Mouse (Mus musculus): ENCODE data around the gene Rcn3. TPM values are rescaled to one million over a fixed set of nuclear protein-coding genes. Genes with fewer than 3 reads are reported as not detected.

Rcn3 gene
- polyA plus RNA-seq, 1 experiment from 2014 or later, result 245 TPM

- DNase-seq (ENCODE audit: low spot score) (no peak), ATAC-seq (ENCODE audit: insufficient number of reproducible peaks, low FRiP score, low TSS enrichment, low read depth) (no peak)
- Histone ChIP-seq H3K36me3 (ENCODE audit: control insufficient read depth, insufficient read depth, low read length) (no peaks in the 10 kb centered on the region), H3K27ac (replicated peaks; ENCODE audit: low read depth, low read length) (no peak overlapping the region), H3K9ac (ENCODE audit: low read length) (no peak overlapping the region), H3K9me3 (ENCODE audit: control insufficient read depth, low read length) (no peaks in the 10 kb centered on the region), H3K4me3 (ENCODE audit: low read depth, low read length) (no peak overlapping the region), H3K4me1 (ENCODE audit: control insufficient read depth, insufficient read depth, low read length) (0 out of 2 replicates have a peak, but pooled peaks cover 4% of the 10 kb centered on the region), H3K4me2 (ENCODE audit: low read depth, severe bottlenecking) (no peak overlapping the region), H3K27me3 (ENCODE audit: control insufficient read depth, insufficient read depth, low read length) (no peaks in the 10 kb centered on the region; the same call in 1 of the 2 replicates)
- 5% methylated on average over 12 of the region's 12 CpGs for WGBS
Measured at GRCm38 (mm10) chr7:45134544-45135026, 42.6 kb upstream of the Rcn3 start.

- no peak overlapping the region for H3K4me3 ChIP-seq (ENCODE audit: low read depth, low read length)
- no peak overlapping the region for H3K9ac ChIP-seq (ENCODE audit: low read length)
- H3K27me3 ChIP-seq (ENCODE audit: control insufficient read depth, insufficient read depth, low read length), result no peaks in the 10 kb centered on the region; the same call in 1 of the 2 replicates
- DNase-seq (ENCODE audit: low spot score), result no peak
- WGBS, result 76% methylated on average over 8 of the region's 8 CpGs
- 0 out of 2 replicates have a peak, but pooled peaks cover 4% of the 10 kb centered on the region for H3K4me1 ChIP-seq (ENCODE audit: control insufficient read depth, insufficient read depth, low read length)
- ATAC-seq (ENCODE audit: insufficient number of reproducible peaks, low FRiP score, low TSS enrichment, low read depth), result no peak
- H3K9me3 ChIP-seq (ENCODE audit: control insufficient read depth, low read length), result no peaks in the 10 kb centered on the region
- H3K4me2 ChIP-seq (ENCODE audit: low read depth, severe bottlenecking), result no peak overlapping the region
- no peak overlapping the region for H3K27ac ChIP-seq (replicated peaks; ENCODE audit: low read depth, low read length)
- no peaks in the 10 kb centered on the region for H3K36me3 ChIP-seq (ENCODE audit: control insufficient read depth, insufficient read depth, low read length)
Measured at GRCm38 (mm10) chr7:45133446-45134159, 41.6 kb upstream of the Rcn3 start.

- WGBS, result 82% methylated on average over 11 of the region's 11 CpGs
- peaks cover 10% of the 10 kb centered on the region for H3K4me1 ChIP-seq (ENCODE audit: control insufficient read depth, insufficient read depth, low read length)
- H3K4me2 ChIP-seq (ENCODE audit: low read depth, severe bottlenecking), result no peak overlapping the region
- no peaks in the 10 kb centered on the region for H3K9me3 ChIP-seq (ENCODE audit: control insufficient read depth, low read length)
- DNase-seq (ENCODE audit: low spot score), result no peak
- no peak overlapping the region for H3K9ac ChIP-seq (ENCODE audit: low read length)
- no peak overlapping the region for H3K4me3 ChIP-seq (ENCODE audit: low read depth, low read length)
- no peak overlapping the region for H3K27ac ChIP-seq (replicated peaks; ENCODE audit: low read depth, low read length)
- H3K36me3 ChIP-seq (ENCODE audit: control insufficient read depth, insufficient read depth, low read length), result peaks cover 5% of the 10 kb centered on the region
- H3K27me3 ChIP-seq (ENCODE audit: control insufficient read depth, insufficient read depth, low read length), result no peaks in the 10 kb centered on the region
- ATAC-seq (ENCODE audit: insufficient number of reproducible peaks, low FRiP score, low TSS enrichment, low read depth), result no peak
Measured at GRCm38 (mm10) chr7:45131850-45132249, 39.8 kb upstream of the Rcn3 start.

GRCm38 (mm10) chr7:45129776-45130512, 37.9 kb upstream of the Rcn3 start:
- ATAC-seq (ENCODE audit: insufficient number of reproducible peaks, low FRiP score, low TSS enrichment, low read depth) (no peak), DNase-seq (ENCODE audit: low spot score) (no peak)
- peak overlapping the region; percentile 99; the same call in 1 of the 2 replicates for H3K4me3 ChIP-seq (ENCODE audit: low read depth, low read length)
- peak overlapping the region; percentile 90 for H3K27ac ChIP-seq (replicated peaks; ENCODE audit: low read depth, low read length)
- H3K4me1 ChIP-seq (ENCODE audit: control insufficient read depth, insufficient read depth, low read length), result peaks cover 27% of the 10 kb centered on the region
- H3K9me3 ChIP-seq (ENCODE audit: control insufficient read depth, low read length), result no peaks in the 10 kb centered on the region
- WGBS, result 57% methylated on average over 15 of the region's 15 CpGs
- peak overlapping the region; percentile 89 for H3K9ac ChIP-seq (ENCODE audit: low read length)
- no peaks in the 10 kb centered on the region for H3K27me3 ChIP-seq (ENCODE audit: control insufficient read depth, insufficient read depth, low read length)
- peak overlapping the region; percentile 63 for H3K4me2 ChIP-seq (ENCODE audit: low read depth, severe bottlenecking)
- peaks cover 23% of the 10 kb centered on the region for H3K36me3 ChIP-seq (ENCODE audit: control insufficient read depth, insufficient read depth, low read length)

- Histone ChIP-seq H3K27me3 (ENCODE audit: control insufficient read depth, insufficient read depth, low read length) (no peaks in the 10 kb centered on the region), H3K9ac (ENCODE audit: low read length) (peak overlapping the region; percentile 89), H3K4me3 (ENCODE audit: low read depth, low read length) (peak overlapping the region; percentile 99), H3K27ac (replicated peaks; ENCODE audit: low read depth, low read length) (peak overlapping the region; percentile 90), H3K36me3 (ENCODE audit: control insufficient read depth, insufficient read depth, low read length) (peaks cover 23% of the 10 kb centered on the region), H3K4me1 (ENCODE audit: control insufficient read depth, insufficient read depth, low read length) (peaks cover 27% of the 10 kb centered on the region), H3K9me3 (ENCODE audit: control insufficient read depth, low read length) (no peaks in the 10 kb centered on the region), H3K4me2 (ENCODE audit: low read depth, severe bottlenecking) (peak overlapping the region; percentile 63)
- DNase-seq (ENCODE audit: low spot score), result peak; percentile 80
- under 1% methylated on average over 17 of the region's 17 CpGs for WGBS
- no peak; the same call in 1 of the 2 replicates for ATAC-seq (ENCODE audit: insufficient number of reproducible peaks, low FRiP score, low TSS enrichment, low read depth)
Measured at GRCm38 (mm10) chr7:45129318-45129717, 37.3 kb upstream of the Rcn3 start.

- peaks cover 27% of the 10 kb centered on the region for H3K4me1 ChIP-seq (ENCODE audit: control insufficient read depth, insufficient read depth, low read length)
- peak; percentile 93 for ATAC-seq (ENCODE audit: insufficient number of reproducible peaks, low FRiP score, low TSS enrichment, low read depth)
- 0% methylated on average over 48 of the region's 48 CpGs for WGBS
Measured at GRCm38 (mm10) chr7:45128624-45129246, 36.7 kb upstream of the Rcn3 start, which contains the start of gene Rpl13a. Rpl13a (minus strand) TSS chr7:45128761.

GRCm38 (mm10) chr7:45127700-45128224, 35.7 kb upstream of the Rcn3 start:
- H3K27me3 ChIP-seq (ENCODE audit: control insufficient read depth, insufficient read depth, low read length), result no peaks in the 10 kb centered on the region
- ATAC-seq (ENCODE audit: insufficient number of reproducible peaks, low FRiP score, low TSS enrichment, low read depth) (no peak), DNase-seq (ENCODE audit: low spot score) (no peak)
- peaks cover 27% of the 10 kb centered on the region for H3K36me3 ChIP-seq (ENCODE audit: control insufficient read depth, insufficient read depth, low read length)
- H3K9me3 ChIP-seq (ENCODE audit: control insufficient read depth, low read length), result no peaks in the 10 kb centered on the region
- H3K4me2 ChIP-seq (ENCODE audit: low read depth, severe bottlenecking), result peak overlapping the region; percentile 91
- under 1% methylated on average over 6 of the region's 6 CpGs for WGBS
- peaks cover 32% of the 10 kb centered on the region for H3K4me1 ChIP-seq (ENCODE audit: control insufficient read depth, insufficient read depth, low read length)
- peak overlapping the region; percentile 91 for H3K27ac ChIP-seq (replicated peaks; ENCODE audit: low read depth, low read length)
- peak overlapping the region; percentile 99 for H3K4me3 ChIP-seq (ENCODE audit: low read depth, low read length)
- H3K9ac ChIP-seq (ENCODE audit: low read length), result peak overlapping the region; percentile 100

More at GRCm38 (mm10) chr7:45128624-45129246, 36.7 kb upstream of the Rcn3 start, which contains the start of gene Rpl13a:
- DNase-seq (ENCODE audit: low spot score), result peak; percentile 99
- Histone ChIP-seq H3K4me2 (ENCODE audit: low read depth, severe bottlenecking) (peak within 1 kb of the TSS; percentile 91), H3K27me3 (ENCODE audit: control insufficient read depth, insufficient read depth, low read length) (no peaks in the 10 kb centered on the region), H3K9me3 (ENCODE audit: control insufficient read depth, low read length) (no peaks in the 10 kb centered on the region), H3K4me3 (ENCODE audit: low read depth, low read length) (peak within 1 kb of the TSS; percentile 99), H3K36me3 (ENCODE audit: control insufficient read depth, insufficient read depth, low read length) (peaks cover 23% of the 10 kb centered on the region), H3K27ac (replicated peaks; ENCODE audit: low read depth, low read length) (peak within 1 kb of the TSS; percentile 91), H3K9ac (ENCODE audit: low read length) (peak within 1 kb of the TSS; percentile 100)
